Mouse (Mus musculus) ES-Bruce4 (cell line): ENCODE results near the gene Zfp768.

Source experiments
- CTCF ChIP-seq: IDR thresholded peaks from one replicate; pipeline ENCODE4 v1.8.1; 2011; ENCODE audit warnings: low read depth, low read length
- EP300 ChIP-seq: IDR thresholded peaks from 2 replicates; pipeline ENCODE4 v1.6.1; 2011; ENCODE audit warnings: low read depth, low read length; ENCODE audit not compliant: insufficient read depth

DNA sequence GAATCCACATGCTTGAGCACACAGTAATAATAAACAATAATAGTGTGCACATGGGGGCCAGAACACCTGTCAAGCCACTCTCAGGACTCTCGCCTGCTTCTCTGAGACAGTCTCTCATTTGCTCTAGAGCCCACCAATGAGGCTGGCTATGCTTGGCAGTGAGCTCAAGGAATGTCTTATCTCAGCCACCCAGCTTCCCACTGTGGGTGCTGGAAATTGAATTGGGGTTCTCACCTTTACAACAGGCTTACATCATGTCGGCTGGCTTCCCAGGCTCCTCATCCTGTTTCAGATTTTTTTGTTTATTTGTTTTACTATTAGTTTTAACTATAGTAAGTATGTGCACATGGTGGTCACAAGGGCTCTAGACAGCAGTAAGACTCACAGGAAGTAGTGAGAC, 25.8 kb upstream of the Zfp768 start:
- TF ChIP-seq CTCF (no peak), EP300 (no peak)
